Mouse (Mus musculus) heart, postnatal 14 days (tissue): ENCODE results near the gene 9330182L06Rik. TPM values are rescaled to one million over a fixed set of nuclear protein-coding genes. Genes with fewer than 3 reads are reported as not detected.

Experiments
- DNase-seq, 2 experiments: peaks; one replicate each; pipeline ENCODE4 v3.0.0; 2021 to 2022
- intact Hi-C: fragments of 180-260 bp; cut with DNase I; formaldehyde crosslinking; loops from one replicate; pipeline ENCODE4 v1.15.1; 2025
- microRNA-seq, 2 experiments: library from miRNA; unstranded; fragments of <30 nt; microRNA quantifications; one replicate each; pipeline ENCODE4 v1.2.0; 2021 to 2022
- total RNA-seq, 2 experiments: library from RNA; stranded (reverse); gene quantifications; 2 replicates each; pipeline ENCODE4 v1.2.3; 2021

Gene 9330182L06Rik
- total RNA-seq, 2 experiments from 2014 or later: 0.24 to 0.26 TPM

DNA sequence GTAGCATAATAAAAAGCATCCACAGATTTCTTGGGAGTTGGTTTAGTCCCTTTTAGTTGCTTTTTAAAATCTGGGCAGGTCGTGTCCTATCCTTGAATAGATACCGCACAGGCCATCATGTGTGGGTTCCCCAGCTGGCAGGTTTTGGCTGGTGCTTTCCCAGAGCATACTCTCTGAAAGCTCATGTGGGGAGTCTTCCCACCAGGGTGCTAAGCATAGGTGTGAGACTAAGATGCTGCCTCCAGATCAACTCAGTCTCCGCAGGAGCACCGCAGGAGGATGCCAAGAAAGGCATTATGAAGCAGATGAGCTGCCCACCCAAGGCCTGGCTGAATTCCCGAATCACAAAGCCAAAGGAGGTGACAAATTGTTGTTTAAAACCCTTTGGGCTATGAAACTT is 229.5 kb downstream of the 9330182L06Rik start:
- DNase-seq: no peak
- intact Hi-C loops: no loop called here

DNA sequence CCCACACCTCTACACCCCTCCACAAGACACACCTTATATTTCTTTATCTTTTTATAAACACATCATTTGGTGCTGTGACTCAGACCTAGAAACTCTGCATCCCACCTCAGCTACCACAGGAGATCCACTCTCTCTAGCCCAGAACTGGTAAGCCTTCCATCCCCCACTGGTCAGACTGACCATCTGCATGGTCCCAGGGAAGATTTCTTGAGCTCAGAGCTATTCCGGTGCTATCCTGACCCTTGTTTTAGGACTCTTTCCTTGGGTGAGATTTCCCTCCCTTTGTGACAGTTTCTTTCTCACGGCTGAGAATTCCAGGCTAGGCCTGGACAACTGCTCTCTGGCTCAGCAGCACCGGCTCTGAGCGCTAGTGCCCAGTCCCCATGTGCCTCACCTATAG is 231.3 kb downstream of the 9330182L06Rik start:
- no peak for DNase-seq
- intact Hi-C loops: no loop called here

- intact Hi-C loops: no loop called here
- no peak for DNase-seq
These were observed 245.1 kb downstream of the 9330182L06Rik start for GRCm38 (mm10) chr5:9511027-9511426.

DNA sequence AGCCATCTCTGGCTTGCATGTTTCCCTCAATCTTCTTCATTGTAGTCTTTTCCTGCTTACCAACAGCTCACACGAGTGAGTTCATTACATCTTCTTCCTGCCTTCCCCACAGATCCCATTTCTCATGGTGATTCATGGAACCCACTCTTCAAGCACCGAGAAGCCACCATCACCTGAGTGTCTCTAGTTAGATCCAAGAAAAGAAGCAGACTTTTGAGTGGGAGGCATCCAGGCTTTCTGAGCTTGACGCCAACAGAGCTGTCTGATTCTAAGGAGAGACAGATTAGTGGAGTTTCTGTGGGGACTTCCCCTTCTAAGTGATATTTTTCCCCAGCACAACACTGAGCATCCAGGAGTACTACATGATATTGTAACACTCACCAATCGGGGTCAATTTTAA is 259.6 kb downstream of the 9330182L06Rik start:
- intact Hi-C loops: no loop called here
- DNase-seq: no peak

Small RNAs within 50 kb of the gene (microRNA-seq; reads per million reads assigned to microRNA genes)
- gene Mir879: 0.54 to 4.1 reads per million in 2 experiments

Other genes with a start within 250 kb of the 9330182L06Rik start
- gene Tmem243, start 165.4 kb upstream of the 9330182L06Rik start, total RNA-seq: 1 to 10 TPM; 6.9 to 8.3 TPM
- 10 to 100 TPM; 17.2 to 17.3 TPM for gene Dmtf1, start 104.3 kb upstream of the 9330182L06Rik start, total RNA-seq